Mouse (Mus musculus) embryonic facial prominence, embryonic 14.5 days (tissue): ENCODE measurements around the gene BC051142. TPM values are rescaled to one million over a fixed set of nuclear protein-coding genes. Genes with fewer than 3 reads are reported as not detected.

Experiments
- ATAC-seq: fragments of 200-750 bp; cut with Nextera tagmentation; 2 replicates; pipeline ENCODE4 v1.8.0; 2017; ENCODE audit warnings: low read depth, moderate number of reproducible peaks, moderate TSS enrichment
- DNase-seq: peaks from one replicate; pipeline ENCODE4 v3.0.0-alpha.2; 2015; ENCODE audit warnings: low spot score
- H3K27ac ChIP-seq: fragments of 300-500 bp; sonication (generic); replicated peaks from 2 replicates; pipeline ENCODE4 v1.5.1; 2014; ENCODE audit warnings: low read depth, mild to moderate bottlenecking, low read length, moderate library complexity
- H3K27me3 ChIP-seq: fragments of 300-500 bp; sonication (generic); replicated peaks from 2 replicates; pipeline ENCODE4 v1.6.1; 2014; ENCODE audit warnings: low read length; ENCODE audit not compliant: control insufficient read depth, insufficient read depth
- H3K36me3 ChIP-seq: fragments of 300-500 bp; sonication (generic); 2 replicates; pipeline ENCODE4 v1.6.1; 2014; ENCODE audit warnings: low read length, mixed read lengths; ENCODE audit not compliant: control insufficient read depth, insufficient read depth
- H3K4me1 ChIP-seq: fragments of 300-500 bp; sonication (generic); 2 replicates; pipeline ENCODE4 v1.6.1; 2014; ENCODE audit warnings: antibody characterized with exemption, low read length; ENCODE audit not compliant: control insufficient read depth, insufficient read depth
- H3K4me2 ChIP-seq: fragments of 300-500 bp; sonication (generic); 2 replicates; pipeline ENCODE4 v1.6.1; 2014; ENCODE audit warnings: low read depth, mild to moderate bottlenecking, low read length, moderate library complexity, mixed read lengths
- H3K4me3 ChIP-seq: fragments of 300-500 bp; sonication (generic); 2 replicates; pipeline ENCODE4 v1.5.1; 2014; ENCODE audit warnings: low read depth, mild to moderate bottlenecking, low read length
- H3K9ac ChIP-seq: fragments of 300-500 bp; sonication (generic); 2 replicates; pipeline ENCODE4 v1.6.1; 2014; ENCODE audit warnings: low read depth, mild to moderate bottlenecking, low read length, moderate library complexity, mixed read lengths
- H3K9me3 ChIP-seq: fragments of 300-500 bp; sonication (generic); 2 replicates; pipeline ENCODE4 v1.6.1; 2016; ENCODE audit warnings: low read length; ENCODE audit not compliant: control insufficient read depth
- WGBS: fragments of 180-500 bp; shearing (Covaris S2); extraction: QIAGEN DNeasy Blood & Tissue Kit; methylation state at CpG from one replicate; pipeline ENCODE4 v1.1.7; 2014; 5-methylcytosine and 5-hydroxymethylcytosine counted together
- polyA plus RNA-seq: library from polyadenylated mRNA; unstranded; fragments of >200 nt; fragmentation: Nextera tagmentation; extraction: Ambion mirVana; gene quantifications from 2 replicates; pipeline ENCODE4 v1.2.1, GENCODE M21; 2014

BC051142 gene
- polyA plus RNA-seq, 1 experiment from 2014 or later: 0.71 TPM

DNA sequence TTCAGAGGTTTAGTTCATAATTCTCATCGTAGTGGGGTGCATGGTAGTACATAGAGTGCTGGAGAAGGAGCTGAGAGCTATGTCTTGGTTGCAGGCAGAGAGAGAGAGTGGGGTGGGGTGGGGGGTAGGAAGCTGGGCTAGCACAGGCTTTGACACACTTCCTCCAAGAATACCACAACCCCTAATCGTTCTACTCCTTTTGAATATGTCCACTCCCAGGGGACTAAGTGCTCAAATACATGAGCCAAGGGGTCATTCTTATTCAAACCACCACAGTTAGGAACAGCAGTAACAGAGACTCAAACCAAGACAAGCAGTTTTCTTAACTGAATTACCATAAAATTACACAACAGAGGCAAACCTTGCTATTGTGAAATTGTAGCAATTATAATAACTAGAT, 12.0 kb upstream of the BC051142 start:
- Histone ChIP-seq H3K27ac (no peak overlapping the region), H3K36me3 (no peaks in the 10 kb centered on the region), H3K4me3 (no peak overlapping the region), H3K27me3 (0 out of 2 replicates have a peak, but pooled peaks cover 2% of the 10 kb centered on the region), H3K9ac (no peak overlapping the region), H3K9me3 (peaks cover 4% of the 10 kb centered on the region; the same call in 1 of the 2 replicates), H3K4me2 (no peak overlapping the region), H3K4me1 (no peaks in the 10 kb centered on the region)
- ATAC-seq (no peak), DNase-seq (no peak)
- WGBS: 75% methylated on average over 2 of the region's 2 CpGs

DNA sequence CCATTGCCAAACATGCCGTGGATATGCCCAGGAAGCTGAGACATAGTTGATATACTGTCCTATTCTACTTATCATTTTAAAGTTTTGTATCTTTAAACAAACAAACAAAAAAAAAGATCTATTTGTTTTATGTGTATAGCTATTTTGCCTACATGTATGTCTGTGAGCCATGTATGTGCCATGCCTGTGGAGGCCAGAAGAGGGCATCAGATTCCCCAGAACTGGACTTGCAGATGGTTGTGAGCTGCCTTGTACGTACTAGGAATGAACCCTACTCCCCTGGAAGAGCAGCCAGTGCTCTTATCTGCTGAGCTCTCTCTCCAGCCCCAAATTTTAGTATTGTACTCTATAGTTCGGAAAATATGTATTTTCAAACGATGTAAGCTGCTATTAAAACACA, 10.1 kb upstream of the BC051142 start:
- Histone ChIP-seq H3K27me3 (peaks cover 12% of the 10 kb centered on the region), H3K27ac (no peak overlapping the region), H3K4me3 (no peak overlapping the region), H3K4me1 (no peaks in the 10 kb centered on the region), H3K36me3 (no peaks in the 10 kb centered on the region), H3K9me3 (no peaks in the 10 kb centered on the region), H3K4me2 (no peak overlapping the region), H3K9ac (no peak overlapping the region)
- DNase-seq (peak; percentile 20), ATAC-seq (no peak)
- 35% methylated on average over 4 of the region's 4 CpGs for WGBS

DNA sequence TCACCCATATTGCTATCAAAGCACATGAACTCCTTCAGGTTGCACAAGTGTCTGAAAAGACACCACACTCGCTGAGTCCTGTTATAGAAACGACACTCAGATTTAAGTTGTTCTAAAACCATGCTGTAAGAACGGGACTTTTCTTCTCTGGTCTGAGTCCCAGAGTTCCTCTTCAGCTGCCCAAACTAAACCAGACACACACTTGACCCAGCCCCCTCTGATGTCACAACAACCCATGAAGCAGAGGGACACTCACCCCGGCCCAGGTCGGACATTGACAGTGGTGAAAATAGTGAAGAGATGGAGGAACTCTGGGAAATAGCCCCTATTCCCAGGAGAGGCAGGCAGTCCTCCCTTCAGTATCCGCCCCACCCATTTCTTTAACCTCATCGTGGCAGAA, 7.1 kb upstream of the BC051142 start:
- 76% methylated on average over 7 of the region's 7 CpGs for WGBS
- H3K4me3 ChIP-seq: no peak overlapping the region
- H3K27ac ChIP-seq: no peak overlapping the region
- no peaks in the 10 kb centered on the region for H3K4me1 ChIP-seq
- H3K27me3 ChIP-seq: peaks cover 12% of the 10 kb centered on the region
- H3K36me3 ChIP-seq: no peaks in the 10 kb centered on the region
- no peak overlapping the region for H3K4me2 ChIP-seq
- H3K9me3 ChIP-seq: no peaks in the 10 kb centered on the region
- ATAC-seq: no peak
- no peak overlapping the region for H3K9ac ChIP-seq
- no peak for DNase-seq

DNA sequence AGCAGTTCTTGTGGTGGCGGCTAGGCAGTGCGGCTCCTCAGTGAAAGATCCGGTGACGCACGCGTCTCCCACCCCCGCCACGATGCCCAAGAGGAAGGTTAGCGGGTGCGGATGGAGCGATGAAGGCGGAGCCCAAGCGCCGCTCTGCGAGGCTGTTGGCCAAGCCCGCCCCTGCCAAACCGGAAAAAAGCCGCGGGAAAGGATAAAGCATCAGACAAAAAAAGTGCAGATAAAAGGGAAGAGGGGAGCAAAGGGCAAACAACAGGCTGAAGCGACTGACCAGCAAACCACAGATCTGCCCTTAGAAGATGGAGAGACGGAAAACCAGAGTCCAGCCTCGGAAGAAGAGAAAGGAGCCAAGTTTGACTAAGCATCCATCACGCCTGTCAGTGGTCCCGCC, 6.3 kb upstream of the BC051142 start:
- Histone ChIP-seq H3K4me1 (no peaks in the 10 kb centered on the region), H3K27me3 (peaks cover 12% of the 10 kb centered on the region), H3K4me2 (peak overlapping the region; percentile 52), H3K36me3 (no peaks in the 10 kb centered on the region), H3K27ac (no peak overlapping the region), H3K9ac (no peak overlapping the region), H3K9me3 (no peaks in the 10 kb centered on the region), H3K4me3 (peak overlapping the region; percentile 34)
- ATAC-seq: no peak; the same call in 1 of the 2 replicates
- peak; percentile 41 for DNase-seq
- 5% methylated on average over 24 of the region's 24 CpGs for WGBS

DNA sequence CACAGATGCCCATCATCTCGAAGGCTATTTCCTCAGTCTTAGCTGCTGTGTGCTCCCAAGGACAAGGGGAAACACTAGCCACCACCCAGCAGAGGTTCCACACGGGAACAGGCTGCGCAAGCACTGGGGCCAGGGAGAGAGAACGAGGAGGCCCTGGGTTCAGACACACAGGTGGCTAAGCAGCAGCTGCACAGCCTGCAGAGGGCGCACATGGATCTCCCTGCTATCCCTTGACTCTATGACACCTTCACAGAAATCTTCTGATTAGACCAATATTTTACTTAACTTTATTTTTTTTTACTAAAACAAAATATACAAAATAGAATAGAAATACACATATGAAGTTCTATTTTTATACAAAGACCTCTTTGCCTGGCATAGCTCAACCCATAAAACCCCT, 1.3 kb upstream of the BC051142 start:
- Histone ChIP-seq H3K4me1 (no peaks in the 10 kb centered on the region), H3K9me3 (no peaks in the 10 kb centered on the region), H3K9ac (no peak overlapping the region), H3K27me3 (0 out of 2 replicates have a peak, but pooled peaks cover 4% of the 10 kb centered on the region), H3K27ac (no peak overlapping the region), H3K4me2 (no peak overlapping the region), H3K36me3 (no peaks in the 10 kb centered on the region), H3K4me3 (no peak overlapping the region)
- 57% methylated on average over 5 of the region's 5 CpGs for WGBS
- ATAC-seq (no peak), DNase-seq (no peak)

DNA sequence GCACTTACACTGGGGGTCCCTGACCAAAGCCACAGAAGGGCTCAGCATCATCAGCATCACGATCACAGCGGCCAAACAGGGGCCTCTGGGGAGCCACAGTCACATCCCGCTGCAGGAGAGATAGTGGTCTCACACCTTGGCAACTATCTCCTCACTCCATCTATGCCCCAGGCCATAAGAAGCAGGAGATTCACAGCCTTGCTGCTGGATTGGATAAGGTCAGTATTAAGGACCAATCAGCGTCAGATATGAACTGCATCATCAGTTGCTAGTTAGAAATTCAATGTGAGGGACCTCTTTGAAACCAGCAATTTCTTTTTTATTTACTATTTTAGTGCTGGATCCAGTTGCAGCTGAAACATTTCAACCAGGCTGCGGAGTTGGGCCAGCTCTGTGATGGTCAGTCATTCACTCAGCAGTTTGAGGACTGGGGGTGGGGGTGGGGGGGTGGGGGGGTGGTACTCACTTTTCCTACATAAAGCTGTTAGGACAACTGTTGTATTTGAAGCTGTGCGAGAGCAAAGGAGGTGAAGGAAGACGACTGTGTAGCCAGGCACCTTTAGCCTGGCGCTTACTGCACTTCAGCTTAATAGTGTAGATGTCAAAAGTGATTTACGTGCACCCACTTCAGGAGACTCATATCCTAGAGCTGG, 436 bp upstream of the BC051142 start:
- Histone ChIP-seq H3K36me3 (no peaks in the 10 kb centered on the region), H3K4me2 (peak overlapping the region; percentile 69), H3K27ac (peak overlapping the region; percentile 85; the same call in 1 of the 2 replicates), H3K9ac (no peak overlapping the region), H3K27me3 (0 out of 2 replicates have a peak, but pooled peaks cover under 1% of the 10 kb centered on the region), H3K4me3 (peak overlapping the region; percentile 60), H3K9me3 (no peaks in the 10 kb centered on the region), H3K4me1 (no peaks in the 10 kb centered on the region)
- ATAC-seq: peak; percentile 87
- WGBS: 20% methylated on average over 9 of the region's 9 CpGs
- DNase-seq: peak; percentile 91

DNA sequence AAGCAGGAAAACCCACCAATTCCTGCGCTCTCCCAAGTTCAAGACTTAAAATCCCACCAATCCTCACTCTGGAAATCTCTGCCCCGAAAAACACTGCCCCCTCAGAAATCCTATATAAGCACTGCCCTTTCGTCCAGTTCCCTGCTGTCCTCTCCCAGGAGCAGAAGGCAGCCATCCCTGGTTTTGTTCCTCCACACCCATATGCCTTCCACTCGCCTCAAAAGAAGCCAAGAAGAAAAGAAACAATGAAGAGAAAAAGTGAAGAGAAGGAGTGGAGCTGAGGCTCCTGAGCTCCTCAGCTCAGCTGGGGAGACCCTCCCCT, 735 bp downstream of the BC051142 start:
- Histone ChIP-seq H3K36me3 (no peaks in the 10 kb centered on the region), H3K27me3 (no peaks in the 10 kb centered on the region), H3K4me3 (peak overlapping the region; percentile 60), H3K4me1 (no peaks in the 10 kb centered on the region), H3K4me2 (peak overlapping the region; percentile 69; the same call in 1 of the 2 replicates), H3K9ac (no peak overlapping the region), H3K9me3 (no peaks in the 10 kb centered on the region), H3K27ac (no peak overlapping the region)
- 48% methylated on average over 4 of the region's 4 CpGs for WGBS
- DNase-seq (no peak), ATAC-seq (no peak)

DNA sequence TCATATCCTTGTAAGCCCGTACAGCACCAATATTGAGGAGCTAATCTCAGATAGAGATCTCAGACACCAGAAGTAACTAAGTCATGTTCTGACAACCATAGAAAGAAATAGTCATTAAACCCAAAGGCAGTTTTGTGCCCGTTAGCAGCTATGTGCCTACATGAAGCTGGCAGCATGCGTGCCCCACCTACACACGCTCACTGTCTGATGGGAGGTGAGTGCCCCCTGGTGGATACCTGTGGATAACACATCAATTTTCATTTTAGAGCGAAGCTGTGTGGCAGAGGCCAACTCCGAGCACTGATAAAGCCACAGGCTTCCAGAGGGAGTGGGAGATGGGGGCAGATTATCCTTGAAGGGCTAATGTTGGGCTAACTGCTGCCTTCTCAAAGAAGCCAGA, 12.5 kb downstream of the BC051142 start:
- Histone ChIP-seq H3K9me3 (no peaks in the 10 kb centered on the region), H3K36me3 (no peaks in the 10 kb centered on the region), H3K27ac (no peak overlapping the region), H3K9ac (no peak overlapping the region), H3K4me1 (no peaks in the 10 kb centered on the region), H3K4me3 (no peak overlapping the region), H3K4me2 (no peak overlapping the region), H3K27me3 (no peaks in the 10 kb centered on the region; the same call in 1 of the 2 replicates)
- WGBS: 17% methylated on average over 6 of the region's 6 CpGs
- DNase-seq (peak; percentile 46), ATAC-seq (no peak)

DNA sequence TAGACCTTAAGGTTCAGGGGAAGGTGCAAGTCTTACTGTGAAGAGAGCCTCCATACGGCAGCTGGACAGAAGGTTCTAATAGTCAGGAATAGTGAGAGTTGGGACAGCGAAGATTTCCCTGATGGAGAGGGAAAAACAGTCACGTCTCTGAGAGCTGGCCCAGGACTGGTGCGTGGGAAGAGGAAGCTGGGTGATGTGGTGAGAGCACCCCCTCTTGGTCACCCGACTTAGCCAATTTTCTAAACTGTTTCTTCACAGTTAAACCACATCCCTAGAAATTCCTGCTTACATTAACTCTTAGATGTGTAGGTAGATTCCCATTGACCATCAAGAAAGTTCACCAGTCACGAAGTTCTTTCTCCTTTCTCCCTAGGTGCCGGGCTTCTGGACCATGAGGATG, 21.4 kb downstream of the BC051142 start:
- H3K4me1 ChIP-seq: no peaks in the 10 kb centered on the region
- 67% methylated on average over 7 of the region's 7 CpGs for WGBS
- no peak overlapping the region for H3K4me2 ChIP-seq
- no peak overlapping the region for H3K9ac ChIP-seq
- H3K27ac ChIP-seq: no peak overlapping the region
- ATAC-seq (no peak), DNase-seq (no peak)
- H3K4me3 ChIP-seq: no peak overlapping the region
- no peaks in the 10 kb centered on the region for H3K9me3 ChIP-seq
- H3K36me3 ChIP-seq: no peaks in the 10 kb centered on the region
- no peaks in the 10 kb centered on the region; the same call in 1 of the 2 replicates for H3K27me3 ChIP-seq
